Mouse (Mus musculus): ENCODE measurements around the gene Prkar1b.

Gene Prkar1b

DNA sequence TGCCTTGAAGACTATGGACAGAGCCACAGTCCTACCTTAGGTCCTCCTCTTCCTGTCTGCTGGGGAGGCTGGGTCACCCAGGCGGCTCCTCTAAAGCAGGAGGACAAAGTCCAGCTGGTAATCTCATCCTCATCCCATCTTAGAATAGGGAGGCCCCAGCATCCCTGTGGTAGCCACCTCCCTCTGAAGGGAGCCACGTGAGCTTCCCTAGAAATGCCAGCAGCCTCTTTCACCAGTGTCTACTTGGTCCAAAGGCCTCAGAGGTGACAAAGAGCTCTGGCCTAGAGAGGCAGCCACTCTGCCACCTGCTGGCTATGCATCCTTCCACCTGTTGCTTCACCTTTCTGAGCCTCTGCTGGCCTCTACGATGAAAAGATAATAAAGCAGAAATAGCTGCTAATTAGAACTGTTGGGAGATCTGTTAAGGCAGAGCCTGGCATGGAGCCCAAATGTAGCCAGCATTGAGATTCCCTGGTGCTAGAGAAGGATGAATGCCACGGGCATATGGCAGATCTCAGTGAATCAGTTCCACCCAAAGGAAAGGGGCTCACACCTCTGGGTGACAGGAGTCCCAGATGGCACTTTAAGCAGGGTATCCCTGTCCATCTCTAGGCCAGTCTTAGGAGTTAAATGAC is 142.5 kb downstream of the Prkar1b start:
- ATAC-seq (ENCODE audit: low TSS enrichment), result no peak

GRCm38 (mm10) chr5:139004588-139004987 is 145.2 kb downstream of the Prkar1b start:
- no peak for ATAC-seq (ENCODE audit: low TSS enrichment)

DNA sequence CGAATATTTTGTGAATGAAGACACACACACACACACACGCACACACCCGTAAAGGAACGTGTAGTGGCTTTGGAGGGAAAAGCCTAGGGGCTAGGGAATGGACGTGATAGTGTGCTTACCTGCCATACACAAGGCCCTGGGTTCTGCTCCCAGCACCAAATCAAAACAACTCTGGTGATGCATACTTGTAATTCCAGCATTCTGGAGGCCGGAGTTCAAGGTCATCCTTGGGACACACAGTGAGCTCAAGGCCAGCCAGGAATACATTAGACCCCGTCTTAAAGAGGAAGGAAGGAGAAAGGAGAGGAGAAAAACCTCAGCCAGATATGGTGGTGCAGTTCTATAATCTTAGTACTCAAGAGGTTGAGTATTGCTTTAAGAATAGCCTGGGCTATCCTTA is 150.1 kb downstream of the Prkar1b start:
- no peak for ATAC-seq (ENCODE audit: low TSS enrichment)

- no peak for ATAC-seq (ENCODE audit: low TSS enrichment)
Observed at GRCm38 (mm10) chr5:138997936-138998580, 151.7 kb downstream of the Prkar1b start.

DNA sequence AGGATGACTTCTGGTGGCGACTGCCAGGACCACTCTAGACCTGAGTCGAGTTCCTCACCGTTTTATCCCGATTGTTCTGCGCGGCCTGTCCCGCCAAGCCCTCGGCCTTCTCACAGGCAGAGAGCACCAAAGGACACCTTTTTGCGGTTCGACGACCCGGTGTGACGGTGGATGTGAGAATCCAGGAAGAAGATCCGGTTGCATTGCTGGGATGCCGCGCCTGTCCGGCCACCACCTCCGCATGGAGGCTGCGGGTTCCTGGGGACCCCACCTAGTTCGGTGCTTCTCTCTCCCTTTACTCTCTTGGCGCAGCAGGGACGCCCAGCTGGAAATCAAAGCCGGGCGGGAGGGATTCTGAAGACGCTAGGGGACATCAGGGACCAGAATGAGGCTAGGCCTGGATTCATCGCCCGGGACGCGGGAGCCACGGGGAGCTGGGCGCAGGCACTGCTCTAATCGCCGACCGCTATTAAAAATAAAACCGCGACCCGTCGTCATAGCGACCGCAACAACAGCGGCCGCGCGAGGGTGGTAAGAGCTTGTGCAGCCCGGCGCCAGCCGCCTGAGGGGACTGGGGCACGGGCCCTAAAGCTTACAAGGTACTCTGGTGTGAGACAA is 152.5 kb downstream of the Prkar1b start, which contains the start of gene Pdgfa:
Pdgfa (minus strand) TSS at position 200 of the 618 bp plus-strand sequence.
- no peak for ATAC-seq (ENCODE audit: low TSS enrichment)

GRCm38 (mm10) chr5:138996322-138997073 is 153.3 kb downstream of the Prkar1b start:
- ATAC-seq (ENCODE audit: low TSS enrichment), result peak; percentile 18; the same call in 1 of the 2 replicates

DNA sequence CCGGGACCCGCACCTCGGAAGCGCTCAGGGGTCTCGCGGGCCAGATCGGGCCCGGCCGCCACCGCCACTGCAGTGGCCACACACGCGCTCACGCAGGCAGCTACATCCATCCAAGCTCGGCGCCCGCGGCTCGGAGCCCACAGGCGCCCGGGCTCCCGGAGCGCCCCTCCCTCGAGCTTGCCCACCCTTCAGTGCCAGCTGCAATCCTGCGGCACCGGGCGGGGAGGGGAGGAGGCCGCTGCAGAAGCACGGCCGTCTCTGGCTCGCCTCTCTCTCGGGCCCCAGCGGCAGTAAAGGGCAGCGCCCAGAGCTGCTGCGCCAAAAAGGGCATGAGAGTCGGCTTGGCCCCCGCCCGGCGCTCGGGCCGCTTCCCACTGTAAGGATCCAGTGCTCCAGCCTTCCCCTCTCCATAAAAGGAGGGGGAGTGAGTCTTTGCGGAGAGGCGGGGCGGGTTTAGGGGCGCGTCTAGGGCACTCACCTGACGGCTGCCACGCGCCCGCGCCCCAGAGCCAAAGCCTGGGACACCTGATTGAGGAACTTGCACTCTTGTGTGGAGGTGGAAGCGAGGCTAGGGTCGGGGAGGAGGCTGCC is 154.0 kb downstream of the Prkar1b start:
- peak; percentile 18 for ATAC-seq (ENCODE audit: low TSS enrichment)

GRCm38 (mm10) chr5:138994786-138995720 is 154.7 kb downstream of the Prkar1b start:
- peak; percentile 57 for ATAC-seq (ENCODE audit: low TSS enrichment)

DNA sequence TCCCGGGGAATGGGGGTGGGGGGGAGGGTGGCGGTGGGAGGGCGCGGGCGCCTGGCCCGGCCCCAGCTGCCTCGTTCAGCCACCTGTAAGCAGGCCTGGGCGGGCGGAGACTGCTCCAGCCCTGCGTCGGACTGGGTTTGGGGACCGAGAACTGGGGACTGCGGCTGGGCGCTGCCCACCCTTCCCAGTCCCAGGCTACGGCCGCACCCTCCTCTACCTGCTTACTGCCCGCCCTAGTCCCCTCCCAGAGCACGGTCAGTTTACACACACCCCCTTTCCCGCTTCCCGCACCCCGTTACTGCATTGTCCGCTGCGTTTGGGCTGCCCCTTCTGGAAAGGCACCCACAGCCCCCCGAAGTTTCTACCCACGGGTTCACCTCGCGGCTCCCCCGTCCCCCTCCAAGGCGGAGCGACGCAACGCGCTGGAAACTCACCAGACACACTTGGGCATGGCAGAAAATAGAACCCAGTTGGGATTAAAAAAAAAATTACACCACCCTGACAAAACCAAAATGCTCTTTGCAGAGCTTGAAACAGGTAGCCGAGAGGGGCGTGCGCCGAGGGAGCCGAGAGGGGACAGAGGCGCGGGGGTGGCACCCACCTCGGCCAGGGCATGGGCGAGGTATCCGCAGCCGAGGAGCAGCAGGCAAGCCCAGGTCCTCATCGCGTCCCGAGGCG is 155.6 kb downstream of the Prkar1b start:
- ATAC-seq (ENCODE audit: low TSS enrichment), result 0 out of 2 replicates have a peak, but pooled peaks have one; percentile 2

DNA sequence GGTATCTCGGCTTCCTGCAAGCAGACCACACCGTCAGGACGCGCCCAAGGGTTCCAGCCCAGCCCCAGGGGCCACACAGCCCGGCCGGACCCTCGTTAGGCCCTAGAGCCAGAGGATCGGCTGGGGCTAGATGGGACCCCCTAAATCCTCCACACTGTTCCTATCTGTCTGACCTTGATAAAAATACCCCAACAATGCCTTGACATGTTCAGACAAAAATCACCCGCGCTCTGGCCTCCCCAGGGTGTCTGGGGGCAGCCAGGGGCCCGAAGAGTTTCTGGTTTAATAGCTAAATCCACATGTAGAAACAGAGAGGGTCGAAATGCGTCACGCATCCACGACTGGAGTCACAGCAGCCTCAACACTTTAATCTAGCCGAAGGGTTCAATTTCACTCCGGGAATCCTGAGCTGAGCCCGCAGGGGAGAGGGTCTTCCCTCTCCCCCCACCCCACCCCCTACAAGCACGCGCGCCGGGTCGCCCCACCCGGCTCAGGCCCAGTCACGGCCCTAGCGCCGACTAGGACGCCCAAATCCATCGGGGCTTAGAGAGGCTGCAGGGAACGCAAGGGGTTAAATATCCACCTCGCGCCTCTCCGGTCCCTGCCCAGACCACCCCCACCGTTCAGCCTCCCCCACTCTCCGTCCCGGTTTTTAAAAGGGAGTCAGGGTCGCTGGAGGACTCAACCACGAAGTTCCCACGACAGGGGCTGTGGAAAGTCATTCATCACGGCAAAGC is 156.3 kb downstream of the Prkar1b start:
- no peak for ATAC-seq (ENCODE audit: low TSS enrichment)

DNA sequence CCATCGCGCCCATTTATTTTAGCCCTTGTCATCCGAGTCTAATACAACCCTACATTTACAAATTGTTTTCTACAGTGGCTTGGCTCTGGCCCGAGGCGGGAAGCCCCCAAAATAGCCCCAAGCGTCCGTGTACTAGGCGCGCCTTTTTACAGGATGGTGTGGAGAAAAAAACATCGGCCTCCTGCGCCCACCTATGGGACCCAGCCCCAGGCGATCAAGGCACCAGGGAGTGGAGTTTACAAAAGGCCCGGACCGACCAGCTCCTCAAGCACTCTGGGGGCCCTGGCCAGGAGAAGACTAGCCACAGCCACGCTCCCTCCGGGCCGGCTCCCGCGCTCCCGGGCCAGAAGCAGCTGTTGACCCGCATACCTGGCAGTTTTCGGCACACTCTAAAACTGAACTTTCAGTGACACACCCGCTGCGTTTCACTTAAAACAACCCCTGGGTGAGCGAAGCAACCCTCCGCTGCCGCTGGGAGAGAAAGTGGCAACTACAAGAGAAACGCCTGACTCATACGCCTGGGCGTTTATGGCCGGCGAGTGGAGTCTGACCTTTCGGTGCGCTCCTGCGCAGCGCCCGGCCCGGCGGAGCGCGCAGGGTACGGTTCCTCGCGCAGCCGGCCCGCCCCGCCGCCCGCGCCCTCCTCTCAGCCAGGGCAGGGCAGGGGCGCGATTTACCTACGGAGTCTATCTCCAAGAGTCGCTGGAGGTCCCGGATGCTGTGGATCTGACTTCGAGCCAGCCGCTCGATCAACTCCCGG is 157.0 kb downstream of the Prkar1b start:
- no peak for ATAC-seq (ENCODE audit: low TSS enrichment)

DNA sequence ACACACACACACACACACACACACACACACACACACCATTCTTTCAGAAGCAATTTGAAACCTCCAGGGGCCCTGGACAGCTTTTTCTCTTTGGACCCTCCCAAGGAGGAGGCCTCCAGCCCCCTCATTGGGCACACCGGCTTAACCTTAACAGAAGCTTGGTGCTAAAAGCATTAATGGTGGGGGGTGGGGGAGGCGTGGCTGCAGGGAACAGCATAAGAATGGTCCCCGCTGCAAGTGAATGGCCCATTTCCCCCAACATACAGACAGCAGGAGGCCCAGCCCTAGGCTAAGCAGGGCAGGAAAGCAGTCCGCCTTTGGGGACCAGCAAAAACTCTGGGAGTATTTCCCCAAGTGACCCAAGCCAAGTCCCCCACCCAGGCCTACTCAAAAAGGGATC is 158.1 kb downstream of the Prkar1b start:
- ATAC-seq (ENCODE audit: low TSS enrichment), result no peak

GRCm38 (mm10) chr5:138990659-138991380 is 159.0 kb downstream of the Prkar1b start:
- ATAC-seq (ENCODE audit: low TSS enrichment), result no peak

- ATAC-seq (ENCODE audit: low TSS enrichment), result no peak
Observed at GRCm38 (mm10) chr5:138989567-138989966, 160.2 kb downstream of the Prkar1b start.

DNA sequence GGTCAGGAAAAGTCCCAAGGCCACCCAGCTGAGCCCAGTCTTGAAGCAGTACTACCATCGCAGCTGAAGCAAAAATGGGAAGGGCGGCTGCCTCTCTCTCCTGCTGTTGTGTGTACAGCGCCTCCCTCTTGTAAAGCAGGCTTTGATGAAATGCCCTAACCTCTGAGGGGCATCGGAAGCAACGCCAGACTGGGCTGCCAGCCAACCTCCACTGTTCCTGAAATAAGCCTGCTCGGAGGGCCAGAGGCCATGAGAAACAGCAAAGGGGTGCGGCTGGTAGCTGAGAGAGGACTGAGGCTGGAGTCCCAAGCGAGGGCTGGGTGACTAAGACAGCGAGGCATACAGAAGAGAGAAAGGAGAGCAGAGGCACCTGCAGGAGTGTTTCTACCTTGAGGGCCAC is 161.0 kb downstream of the Prkar1b start:
- ATAC-seq (ENCODE audit: low TSS enrichment), result no peak

- ATAC-seq (ENCODE audit: low TSS enrichment), result no peak
Observed at GRCm38 (mm10) chr5:138987994-138988393, 161.8 kb downstream of the Prkar1b start.

GRCm38 (mm10) chr5:138981921-138982320 is 167.9 kb downstream of the Prkar1b start:
- no peak for ATAC-seq (ENCODE audit: low TSS enrichment)

- no peak for ATAC-seq (ENCODE audit: low TSS enrichment)
Observed at GRCm38 (mm10) chr5:138980608-138981007, 169.2 kb downstream of the Prkar1b start.
